Mouse (Mus musculus) embryo, embryonic 11.5 days (tissue): ENCODE data around the gene Lhx5.

ENCODE experiments used
- DNase-seq: peaks from one replicate; pipeline ENCODE4 v3.0.0-alpha.2; 2012; ENCODE audit warnings: low read depth, low spot score

The Lhx5 gene

DNA sequence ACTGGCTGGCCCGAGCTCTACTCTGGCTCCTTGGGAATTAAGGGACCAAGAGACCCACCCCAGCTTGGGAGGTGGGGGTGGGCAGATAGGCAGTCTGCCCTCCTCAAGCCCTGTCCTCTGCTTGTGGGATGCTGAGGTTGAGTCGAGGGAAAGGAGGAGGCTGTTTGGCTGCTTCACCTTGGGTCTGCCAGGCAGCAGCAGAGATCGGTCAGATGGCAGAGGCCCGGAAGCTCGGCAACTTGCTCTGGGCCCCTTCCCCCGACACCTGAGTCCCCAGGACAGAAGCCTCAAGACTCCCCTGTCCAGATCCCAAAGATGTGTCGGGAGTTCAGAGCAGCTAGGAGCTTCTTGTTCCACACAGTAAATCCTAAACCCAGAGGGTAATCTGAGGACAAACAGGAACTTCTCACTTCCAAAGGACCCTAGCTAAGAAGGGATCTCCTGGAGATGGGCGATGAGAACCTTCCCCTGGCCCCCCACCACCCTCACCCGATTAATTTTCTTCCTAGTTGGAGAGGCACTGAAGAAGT lies 1.1 kb downstream of the Lhx5 start:
- no peak for DNase-seq

DNA sequence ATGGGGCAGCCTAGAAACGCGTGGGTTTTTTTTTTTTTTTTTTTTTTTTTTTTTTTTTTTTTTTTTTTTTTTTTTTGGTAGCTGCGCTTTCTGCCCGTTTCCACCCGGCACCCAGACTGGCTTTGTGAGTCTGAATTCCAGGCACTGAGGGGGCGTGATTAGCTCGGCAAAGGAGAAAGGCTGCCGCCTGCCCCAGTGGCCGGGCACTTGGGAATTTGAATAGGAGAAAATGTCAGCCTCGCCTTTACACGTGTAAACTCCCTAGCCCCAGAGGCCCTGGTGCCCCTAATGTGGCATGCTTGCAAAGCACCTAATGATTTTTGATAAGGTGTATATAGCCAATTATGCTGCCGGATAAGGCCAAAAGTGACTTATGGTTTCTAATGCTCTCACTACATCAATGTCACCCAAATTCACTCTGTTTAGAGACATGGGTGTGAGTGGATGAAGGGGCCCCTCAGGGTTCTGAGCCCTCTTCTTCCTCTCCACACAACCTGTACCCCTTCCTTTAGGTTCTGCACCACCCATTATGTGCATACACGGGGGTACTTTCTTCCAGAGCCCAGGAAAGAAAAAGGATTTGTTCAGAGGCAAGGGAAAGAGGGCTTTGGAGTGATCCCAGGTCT lies 1.7 kb downstream of the Lhx5 start:
- DNase-seq: no peak

DNA sequence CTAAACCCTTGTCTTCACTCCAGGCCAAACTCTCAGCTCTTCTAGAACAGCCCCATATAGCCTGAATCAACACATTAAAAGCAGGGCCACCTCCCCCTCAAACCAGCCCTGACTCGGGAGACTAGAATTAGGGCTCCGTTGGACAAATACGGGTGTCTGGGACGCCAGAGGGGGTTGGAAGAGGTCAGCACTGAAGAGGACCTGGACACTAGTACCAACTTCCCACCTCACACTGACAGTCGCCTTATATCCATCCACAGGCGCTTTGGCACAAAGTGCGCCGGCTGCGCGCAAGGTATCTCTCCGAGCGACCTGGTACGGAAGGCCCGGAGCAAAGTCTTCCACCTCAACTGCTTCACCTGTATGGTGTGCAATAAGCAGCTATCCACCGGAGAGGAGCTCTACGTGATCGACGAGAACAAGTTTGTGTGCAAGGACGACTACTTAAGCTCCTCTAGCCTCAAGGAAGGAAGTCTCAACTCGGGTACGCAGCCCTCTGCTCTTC lies 2.8 kb downstream of the Lhx5 start:
- DNase-seq: no peak

DNA sequence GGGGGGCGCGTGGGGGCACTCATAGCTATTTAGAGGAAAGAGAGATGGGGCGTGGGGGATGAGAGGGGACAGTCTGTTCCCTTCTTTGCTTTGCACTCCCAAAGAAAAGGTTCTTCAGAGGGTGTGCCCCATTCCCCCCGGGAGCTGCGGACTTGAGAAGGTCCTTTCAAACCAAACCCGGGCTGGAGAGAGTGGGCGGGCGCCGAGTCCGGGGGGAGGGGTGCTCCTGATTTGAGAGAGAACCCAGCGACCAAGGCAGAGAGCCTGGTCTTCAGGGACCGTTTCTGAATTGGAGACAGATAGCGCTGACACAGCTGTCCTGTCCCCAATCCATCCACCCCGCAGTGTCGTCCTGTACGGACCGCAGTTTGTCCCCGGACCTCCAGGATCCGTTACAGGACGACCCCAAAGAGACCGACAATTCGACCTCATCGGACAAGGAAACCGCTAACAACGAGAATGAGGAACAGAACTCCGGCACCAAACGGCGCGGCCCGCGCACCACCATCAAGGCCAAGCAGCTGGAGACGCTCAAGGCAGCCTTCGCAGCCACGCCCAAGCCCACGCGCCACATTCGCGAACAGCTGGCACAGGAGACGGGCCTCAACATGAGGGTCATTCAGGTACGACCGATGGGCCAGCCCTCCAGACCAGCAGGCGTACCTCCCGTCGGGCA lies 3.6 kb downstream of the Lhx5 start:
- DNase-seq: no peak

DNA sequence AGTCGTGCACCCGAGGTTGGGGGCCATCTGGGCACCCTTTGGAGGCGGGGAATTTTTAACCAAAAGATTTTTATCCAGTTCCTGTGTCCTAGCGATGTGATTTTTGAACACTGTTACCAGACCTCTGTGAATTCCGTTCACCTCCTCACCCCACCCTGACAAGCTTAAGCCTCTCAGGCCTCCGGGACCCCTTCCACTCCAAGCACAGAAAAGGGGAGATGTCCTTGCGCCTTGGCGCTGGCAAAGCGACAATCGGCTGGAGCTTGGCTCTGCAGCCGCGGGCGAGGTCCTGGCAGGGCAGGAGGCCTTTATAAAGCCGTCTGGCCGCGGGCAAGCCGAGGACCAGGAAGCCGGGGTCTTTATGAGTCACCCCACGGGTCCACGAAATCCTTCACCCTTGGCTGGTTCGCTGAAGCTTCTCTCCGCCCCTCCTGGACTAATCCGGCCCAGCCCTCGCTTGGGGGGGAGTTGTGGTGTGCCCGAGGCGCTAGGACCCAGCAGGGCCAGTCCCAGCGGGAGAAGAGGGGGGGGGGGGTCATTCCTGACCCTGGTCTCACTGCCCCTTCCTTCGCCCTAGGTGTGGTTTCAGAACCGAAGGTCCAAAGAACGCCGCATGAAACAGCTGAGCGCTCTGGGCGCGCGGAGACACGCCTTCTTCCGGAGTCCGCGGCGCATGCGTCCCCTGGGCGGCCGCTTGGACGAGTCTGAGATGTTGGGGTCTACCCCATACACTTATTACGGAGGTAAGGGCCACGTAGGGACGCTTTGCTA lies 4.4 kb downstream of the Lhx5 start:
- DNase-seq: no peak

DNA sequence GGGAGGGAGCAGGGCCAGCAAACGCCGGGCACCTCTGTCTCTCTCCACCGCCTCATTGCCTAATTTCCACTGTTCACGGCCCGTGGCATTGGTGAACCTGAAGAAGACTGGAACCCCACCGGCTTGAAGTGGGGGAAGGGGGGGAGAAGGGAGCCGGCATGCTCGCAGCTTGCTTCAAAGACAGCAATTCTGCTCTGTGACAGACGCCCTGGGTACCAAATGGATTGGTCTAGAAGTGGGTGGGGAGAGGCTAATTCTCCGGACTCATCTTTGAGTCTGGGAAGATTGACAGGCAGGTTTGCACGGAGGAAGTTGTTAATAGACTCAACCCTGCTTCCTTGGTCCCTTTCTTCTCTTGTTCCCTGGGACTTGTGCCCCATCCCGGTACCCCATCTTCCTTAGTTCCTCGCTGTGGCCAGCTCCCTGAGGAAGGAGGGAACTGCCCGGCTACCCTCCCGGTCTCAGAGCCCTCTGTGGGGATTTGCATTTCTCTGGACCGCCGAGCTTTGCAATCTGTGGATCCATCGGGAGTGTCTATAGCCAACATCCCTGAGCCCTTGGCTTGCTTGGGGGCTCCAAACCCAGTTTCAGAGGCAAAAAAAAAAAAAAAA lies 5.5 kb downstream of the Lhx5 start:
- DNase-seq: no peak

DNA sequence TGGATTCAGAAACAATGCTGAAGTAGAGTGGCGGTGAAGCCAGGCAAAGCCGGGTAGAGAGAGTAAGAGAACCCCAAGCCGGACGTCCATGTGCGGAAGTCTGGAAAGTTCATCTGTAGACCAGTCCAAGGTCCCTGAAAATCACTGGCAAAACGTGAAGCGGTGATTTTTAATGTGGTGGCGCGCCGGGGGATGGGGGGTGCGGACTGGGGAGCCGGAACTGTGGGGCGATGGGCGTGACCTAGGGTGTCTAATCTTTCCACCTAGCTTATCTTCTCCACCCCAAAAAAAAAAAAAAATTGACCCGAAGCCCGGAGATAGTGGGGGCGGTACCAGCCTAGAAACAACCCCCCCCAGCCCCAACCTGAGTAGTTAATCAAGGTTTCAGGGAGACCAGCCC lies 6.0 kb downstream of the Lhx5 start:
- DNase-seq: no peak

DNA sequence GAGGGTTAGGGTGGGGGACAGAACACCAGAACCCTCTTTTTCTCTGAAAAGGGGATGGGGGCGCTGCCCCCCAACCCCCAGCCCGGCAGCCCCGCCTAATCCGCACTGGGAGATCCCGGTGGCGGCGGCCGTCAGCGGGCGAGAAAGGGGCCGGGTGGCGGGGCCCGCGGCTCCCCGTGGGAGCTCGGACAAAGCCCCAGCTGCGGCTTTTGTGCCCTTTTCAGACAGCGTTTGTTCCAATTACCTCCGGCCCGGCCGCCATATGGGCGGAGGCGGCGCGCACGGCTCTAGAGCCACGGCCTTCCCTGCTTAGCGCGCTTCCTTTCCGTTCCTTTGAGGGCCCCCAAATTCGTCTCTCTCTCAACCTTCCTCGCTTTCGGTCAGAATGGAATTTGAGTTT lies 6.5 kb downstream of the Lhx5 start:
- no peak for DNase-seq

DNA sequence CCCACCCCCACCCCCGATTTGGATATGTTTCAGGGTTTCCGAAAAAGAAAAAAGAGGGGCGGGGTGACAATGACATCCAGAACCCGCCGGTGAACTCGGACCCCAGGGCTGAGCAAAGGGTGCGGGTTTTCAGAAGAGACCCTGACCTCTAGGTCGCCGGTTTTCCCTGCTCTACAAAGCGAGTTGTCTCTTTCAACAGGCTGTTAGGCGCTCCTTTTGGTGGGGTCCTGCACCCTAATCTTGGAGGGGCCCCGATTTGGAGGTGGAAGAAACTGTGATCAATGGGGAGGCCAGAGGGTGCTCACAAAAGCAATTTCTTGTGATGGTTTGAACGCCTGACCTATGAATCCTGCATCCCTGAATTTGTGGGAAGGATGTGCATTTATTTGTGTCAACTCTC lies 7.0 kb downstream of the Lhx5 start:
- DNase-seq: no peak

DNA sequence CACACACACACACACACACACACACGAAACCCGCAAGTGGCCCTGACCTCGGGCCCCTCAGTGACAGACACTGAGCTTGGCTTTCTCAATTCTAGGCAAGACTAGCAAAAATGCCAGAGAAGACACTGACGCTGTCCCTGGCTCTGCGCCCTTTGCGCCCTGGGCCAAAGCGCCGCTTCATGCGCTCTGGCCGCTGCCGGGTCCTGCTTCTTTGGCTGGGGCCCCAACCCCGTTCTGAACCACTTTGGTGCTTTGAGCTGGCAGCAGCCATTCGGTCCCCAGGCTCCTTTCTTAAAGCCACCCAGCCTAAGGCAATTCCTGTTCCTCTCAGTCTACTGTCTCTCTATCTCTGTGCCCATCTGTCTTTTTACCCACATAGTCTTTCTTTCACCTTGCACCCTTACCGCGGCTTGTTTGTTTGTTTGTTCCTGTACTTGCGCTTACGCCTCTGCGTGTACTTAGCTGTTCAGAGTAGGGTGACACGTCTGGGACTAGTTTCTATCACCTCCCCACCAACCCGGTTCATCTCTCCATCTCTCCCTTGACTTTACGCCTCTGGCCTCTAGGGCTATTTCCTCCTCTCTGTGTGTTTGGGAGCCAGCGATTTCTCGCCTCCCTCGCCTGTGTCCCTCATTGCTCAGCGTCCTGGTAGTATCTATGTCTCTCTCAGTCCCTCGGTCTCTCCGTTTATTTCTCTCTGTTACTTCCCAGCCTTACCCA lies 7.7 kb downstream of the Lhx5 start:
- DNase-seq: no peak

DNA sequence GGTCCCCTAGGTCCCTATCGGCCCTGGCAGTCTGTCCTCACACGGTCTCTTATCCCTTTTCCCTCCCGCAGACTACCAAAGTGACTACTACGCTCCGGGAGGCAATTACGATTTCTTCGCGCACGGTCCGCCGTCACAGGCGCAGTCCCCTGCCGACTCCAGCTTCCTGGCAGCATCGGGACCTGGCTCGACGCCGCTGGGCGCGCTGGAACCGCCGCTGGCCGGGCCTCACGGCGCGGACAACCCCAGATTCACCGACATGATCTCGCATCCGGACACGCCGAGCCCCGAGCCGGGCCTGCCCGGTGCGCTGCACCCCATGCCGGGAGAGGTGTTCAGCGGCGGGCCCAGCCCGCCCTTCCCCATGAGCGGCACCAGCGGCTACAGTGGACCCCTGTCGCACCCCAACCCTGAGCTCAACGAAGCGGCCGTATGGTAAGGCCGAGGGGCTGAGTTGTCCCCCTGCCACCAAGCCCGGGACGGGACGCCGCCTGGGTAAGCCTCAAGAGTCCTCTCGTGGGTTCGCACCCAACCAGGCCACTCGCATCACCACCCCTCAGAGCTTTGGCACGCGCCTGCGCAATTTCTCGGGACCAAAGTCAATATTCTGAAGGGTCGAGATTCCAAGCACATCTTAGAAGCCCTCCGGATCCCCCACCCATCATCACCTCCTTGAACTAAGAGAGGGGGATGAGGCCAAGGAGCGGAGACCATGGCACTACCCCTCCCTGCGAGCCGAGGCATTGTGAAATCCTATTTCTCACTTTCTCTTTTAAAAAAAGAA lies 8.6 kb downstream of the Lhx5 start:
- DNase-seq: no peak

DNA sequence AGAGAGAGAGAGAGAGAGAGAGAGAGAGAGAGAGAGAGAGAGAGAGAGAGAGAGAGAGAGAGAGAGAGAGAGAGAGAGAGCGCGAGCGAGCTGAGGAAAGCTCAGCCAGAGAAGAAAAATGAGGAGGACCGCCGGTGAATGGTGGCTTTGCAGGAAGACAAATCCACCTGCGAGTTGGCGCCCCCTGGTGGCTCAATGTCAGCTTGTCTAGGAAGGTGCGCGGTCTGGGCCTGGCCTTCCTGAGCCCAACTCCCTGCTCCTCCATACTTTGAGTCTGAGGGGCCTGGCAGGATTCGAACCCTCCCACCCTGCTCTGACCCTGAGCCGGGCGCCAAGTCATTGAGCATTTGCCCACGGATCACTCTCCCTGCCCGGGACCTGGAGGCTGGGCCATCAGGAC lies 9.2 kb downstream of the Lhx5 start:
- DNase-seq: peak; percentile 88

DNA sequence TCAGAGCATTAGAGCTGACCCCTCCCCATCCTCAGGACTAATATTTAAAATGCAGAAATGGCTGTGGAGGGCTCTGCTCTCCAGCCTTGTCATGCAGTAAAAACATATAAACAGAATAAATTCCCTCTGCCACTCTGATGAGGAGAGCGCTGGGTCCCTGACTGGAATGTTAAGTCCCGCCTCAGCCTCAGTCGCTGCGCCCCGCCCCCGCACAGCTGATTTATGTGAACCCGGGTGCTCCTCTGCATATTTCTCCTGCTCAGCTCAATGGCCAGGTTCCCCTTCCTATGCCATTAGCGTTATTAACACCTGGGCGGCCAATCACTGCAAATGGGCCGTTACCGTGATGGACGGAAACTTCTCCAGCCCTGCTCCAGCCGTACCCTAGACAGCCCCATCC lies 15.8 kb downstream of the Lhx5 start:
- DNase-seq: no peak

DNA sequence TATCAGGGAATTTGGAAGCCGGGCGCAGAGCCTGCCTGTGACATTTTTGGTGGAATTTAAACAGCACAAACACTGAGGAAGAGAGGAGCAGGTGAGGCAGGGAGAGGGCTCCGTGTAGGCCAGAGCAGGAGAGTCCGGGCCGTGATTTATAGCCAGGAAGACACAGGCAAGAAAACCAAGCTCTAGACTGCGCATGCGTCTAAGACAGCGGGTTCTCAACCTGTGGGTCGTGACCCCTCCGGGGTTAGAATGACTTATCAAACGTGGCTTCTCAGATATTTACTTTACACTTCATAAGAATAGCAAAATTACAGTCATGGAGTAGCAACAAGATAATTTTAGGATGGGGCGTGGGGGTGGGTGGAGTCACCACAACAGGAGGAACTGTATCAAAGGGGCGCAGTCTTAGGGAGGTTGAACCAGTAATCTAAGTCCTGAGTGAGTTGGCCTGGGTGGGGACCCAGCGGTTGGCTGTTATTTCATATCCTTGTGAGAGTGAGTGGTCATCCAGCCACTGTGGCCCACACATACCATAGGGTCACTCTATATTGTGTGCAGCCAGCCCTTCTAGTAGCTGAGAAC lies 23.3 kb downstream of the Lhx5 start:
- DNase-seq: no peak

DNA sequence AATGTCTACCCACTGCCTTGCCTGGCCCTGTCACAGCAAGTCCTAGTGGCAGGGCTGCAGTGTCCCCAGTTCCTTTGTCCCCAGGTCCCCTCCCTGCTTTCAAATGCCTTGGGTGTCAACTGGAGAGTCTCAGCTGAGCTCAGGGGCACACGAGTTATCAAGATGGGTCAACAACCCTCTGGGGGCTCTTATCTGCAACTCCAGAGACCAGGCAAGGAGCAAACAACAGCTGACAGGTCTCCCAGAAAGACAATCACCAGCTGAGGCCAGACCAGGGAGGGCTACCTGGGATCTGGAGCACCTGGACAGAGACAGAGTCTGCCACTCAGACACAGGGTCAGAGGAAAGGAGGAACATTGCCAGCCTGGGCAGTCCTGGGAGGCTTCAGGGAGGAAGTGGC lies 24.8 kb downstream of the Lhx5 start:
- DNase-seq: no peak

DNA sequence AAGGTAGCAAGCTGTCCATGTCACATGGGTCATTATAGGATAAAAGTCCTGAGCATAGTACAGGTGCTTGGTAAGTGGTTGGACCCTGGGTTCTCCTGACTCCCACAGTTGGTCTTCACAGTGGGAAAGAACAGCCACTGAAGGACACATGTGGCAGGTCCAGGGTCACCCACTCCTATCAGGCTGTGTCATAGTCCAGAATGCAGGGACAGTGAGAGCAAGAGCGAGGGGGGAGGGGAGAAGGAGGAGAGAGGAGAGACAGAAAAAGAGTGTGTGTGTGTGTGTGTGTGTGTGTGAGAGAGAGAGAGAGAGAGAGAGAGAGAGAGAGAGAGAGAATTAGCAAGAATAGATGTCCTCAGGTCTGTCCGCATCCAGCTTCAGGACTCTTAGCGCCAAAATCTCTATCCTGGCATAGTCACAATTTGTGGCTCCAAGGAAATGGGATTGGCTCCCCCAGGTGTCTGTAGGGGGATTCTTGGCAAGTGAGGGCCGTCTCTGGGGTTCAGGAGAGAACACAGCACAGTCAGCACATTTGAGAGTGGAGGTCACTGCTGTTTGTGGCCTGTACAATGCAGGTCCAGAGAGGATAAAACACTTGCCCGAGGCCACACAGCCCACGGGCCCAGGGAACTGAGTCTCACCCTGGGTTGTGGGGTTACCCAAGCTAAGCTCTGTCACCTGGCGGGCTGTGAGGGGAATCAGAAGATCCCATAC lies 25.5 kb downstream of the Lhx5 start:
- DNase-seq: no peak

DNA sequence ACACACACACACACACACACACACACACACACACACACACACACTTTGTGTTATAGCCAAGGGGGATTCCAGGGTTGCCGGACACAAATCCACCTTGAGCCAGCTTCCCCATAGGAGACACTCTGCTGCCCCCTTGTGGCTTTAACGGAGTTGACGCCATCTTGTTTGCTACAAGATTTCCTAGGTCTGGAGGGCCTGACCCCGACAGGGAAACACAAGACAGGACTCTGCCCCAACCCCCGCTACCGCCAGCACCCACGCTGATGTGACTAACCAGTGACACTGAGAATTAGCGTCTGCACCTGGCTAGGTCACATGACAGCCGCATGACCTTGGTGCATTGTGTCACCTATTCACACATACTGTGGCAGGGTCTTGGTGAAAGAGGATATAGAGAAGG lies 26.1 kb downstream of the Lhx5 start:
- peak; percentile 75 for DNase-seq

DNA sequence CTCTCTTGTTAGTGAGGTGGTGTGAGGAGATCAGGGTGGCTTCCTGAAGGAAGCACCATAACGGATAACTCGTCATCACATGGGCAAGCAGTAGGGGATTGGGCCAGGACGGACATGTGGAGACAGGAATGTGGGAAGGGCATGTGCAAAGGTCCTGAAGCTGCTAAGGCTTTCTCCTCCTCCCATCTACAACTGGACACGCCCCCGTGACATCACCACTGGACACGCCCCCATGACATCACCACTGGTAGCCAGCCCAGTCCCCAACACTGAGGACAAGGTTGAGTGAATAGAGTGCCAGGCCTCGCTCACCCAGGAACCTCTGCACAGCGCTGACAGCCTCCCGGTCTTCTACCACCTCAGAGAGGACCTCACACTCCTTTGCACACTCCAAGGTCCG lies 27.6 kb downstream of the Lhx5 start:
- DNase-seq: no peak

DNA sequence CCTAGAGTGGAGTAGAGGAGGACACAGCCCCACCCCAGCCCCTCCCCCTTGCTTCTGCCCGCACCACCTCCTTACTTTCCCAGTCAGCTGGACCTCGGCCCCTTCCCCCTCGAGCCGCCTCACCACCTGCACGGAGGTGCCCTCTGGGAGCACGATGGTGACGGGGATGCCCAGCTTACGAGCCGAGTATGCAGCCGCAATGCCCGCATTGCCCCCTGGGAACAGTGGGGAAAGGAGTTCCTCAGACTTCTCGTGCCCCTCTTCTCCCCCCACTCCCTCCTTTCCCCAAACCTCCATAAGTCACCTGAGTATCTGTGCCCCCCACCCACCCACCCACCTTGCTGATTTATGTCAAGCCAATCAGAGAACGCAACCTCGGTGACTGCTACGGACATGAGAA lies 30.4 kb downstream of the Lhx5 start:
- DNase-seq: no peak

DNA sequence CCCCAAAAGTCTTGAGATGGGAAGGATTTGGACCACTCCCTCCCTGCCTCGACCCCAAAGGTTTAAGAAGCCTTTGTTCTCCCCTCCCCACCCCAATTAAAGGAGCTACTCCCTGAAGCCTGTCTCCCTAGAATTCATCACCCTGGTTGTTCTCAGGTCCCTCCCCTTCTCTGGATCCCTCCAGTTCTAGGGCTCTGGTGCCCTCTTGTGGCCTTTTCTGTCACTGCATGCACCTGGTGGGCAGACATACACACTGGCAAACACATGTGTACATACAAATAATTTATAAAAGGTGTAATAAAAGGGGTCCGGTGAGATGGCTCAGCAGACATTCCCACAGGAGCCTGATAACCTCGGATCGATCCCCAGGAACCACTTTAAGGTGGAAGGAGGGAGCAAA lies 32.8 kb downstream of the Lhx5 start:
- DNase-seq: no peak
